Mouse (Mus musculus): ENCODE measurements around the gene Serpina3f.
"Not testable (repeated sequence)": the region's sequence is repeated elsewhere in the genome, so short reads cannot be mapped to it uniquely, and the experiment has no call there.

The Serpina3f gene

GRCm38 (mm10) chr12:104214445-104214753 is at the start of gene Serpina3f:
TSS of gene Serpina3f (plus strand) at chr12:104214544.
- DNase-seq = no peak

GRCm38 (mm10) chr12:104174747-104175146 is 39.6 kb upstream of the Serpina3f start:
- DNase-seq = no peak

DNA sequence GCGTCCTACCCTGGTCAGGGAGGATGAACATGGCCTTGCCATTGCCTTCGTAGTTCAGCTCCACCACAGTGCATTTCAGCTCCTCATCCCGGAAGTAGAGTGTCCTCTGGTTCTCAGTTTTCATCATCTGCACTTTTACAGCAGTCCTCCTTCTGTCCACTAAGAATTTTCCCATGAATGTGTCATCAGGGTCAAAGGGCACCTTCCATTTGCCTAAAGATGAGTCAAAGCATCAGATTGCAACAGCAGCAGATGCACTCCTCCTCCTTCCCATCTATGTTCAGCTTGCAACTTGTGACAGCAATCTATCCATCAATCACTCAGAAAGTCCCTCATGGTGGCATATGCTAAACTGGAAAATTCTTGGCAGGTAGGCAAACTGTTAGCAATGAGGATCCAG is 38.7 kb upstream of the Serpina3f start:
- DNase-seq = no peak

DNA sequence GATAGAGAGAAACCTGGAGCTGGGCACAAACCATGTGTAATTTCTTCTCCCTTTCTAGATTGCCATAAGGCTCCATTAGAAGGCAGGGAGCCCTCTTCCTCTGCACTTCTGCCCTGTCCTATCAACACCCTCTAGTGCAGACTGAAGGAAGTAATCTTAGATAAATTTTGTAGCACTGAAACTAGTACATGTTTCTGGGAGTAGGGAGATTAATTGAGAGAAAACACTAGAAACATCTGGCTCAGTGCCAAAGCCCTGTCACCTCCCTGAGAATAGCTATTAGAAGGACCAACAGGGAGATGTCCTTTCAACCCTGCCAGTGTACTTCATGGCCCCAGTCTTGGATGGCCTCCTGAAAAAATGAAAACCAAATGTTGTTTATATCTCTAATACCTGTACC is 35.8 kb upstream of the Serpina3f start:
- no peak for DNase-seq

GRCm38 (mm10) chr12:104178987-104179386 is 35.4 kb upstream of the Serpina3f start:
- no peak for DNase-seq

DNA sequence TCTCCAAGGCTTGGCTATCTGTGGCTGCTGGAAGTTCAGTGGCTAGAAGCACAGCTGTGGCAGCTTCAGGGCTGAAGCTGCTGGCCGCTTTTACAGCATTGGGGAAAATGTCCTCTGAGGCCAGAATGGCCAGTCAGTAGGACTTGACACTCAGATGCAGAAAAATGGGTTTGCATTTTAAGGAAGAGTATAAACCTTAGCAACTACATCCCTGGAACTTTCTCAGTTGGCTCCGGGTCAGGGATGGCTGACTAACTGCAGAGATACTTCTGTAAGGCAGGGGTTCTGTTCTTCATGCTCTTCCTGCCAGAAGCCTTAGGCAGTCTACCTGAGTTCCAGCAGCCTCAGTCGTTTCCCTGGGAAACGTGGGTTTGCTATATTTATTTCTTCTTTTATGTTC is 29.3 kb upstream of the Serpina3f start:
- no peak for DNase-seq

- DNase-seq = no peak
Observed at GRCm38 (mm10) chr12:104186041-104186581, 28.2 kb upstream of the Serpina3f start.

DNA sequence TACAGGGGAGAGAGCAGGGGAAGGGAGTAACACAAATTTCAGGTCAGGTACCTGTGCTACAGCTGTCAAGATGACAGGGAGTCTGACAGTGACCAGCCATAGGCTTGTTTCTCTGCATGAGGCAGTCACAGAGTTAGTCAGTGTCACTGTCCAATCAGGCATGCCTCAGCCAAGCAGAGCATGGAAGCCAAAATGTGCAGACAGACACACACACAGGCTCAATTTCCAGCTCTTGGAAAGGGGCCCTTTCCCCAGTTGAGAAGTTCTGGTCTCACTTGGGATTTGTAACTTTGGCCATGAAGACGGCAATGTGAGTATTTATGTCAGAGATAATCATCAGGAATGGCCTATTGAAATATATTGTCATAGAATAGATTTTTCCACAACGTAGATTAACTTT is 25.1 kb upstream of the Serpina3f start:
- DNase-seq = no peak

DNA sequence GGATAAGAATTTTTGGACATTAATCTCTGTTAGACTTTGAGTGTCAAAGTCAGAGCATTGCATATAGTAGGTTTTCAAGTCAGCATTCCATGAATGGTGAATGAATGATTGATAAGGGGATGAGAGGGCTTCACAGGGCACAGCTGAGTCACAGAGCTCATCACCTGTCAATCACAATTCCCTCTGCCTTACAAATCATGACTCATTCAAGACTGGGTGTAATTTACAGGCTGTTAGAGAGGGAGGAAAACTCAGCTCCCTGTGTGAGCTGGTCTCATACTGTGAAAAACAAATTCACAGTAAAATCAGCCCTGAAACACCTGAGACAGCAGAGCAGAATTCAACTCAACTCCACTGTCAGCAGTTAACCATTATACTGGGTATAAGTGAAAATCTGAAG is 23.5 kb upstream of the Serpina3f start:
- DNase-seq = no peak

GRCm38 (mm10) chr12:104209149-104209548 is 5.2 kb upstream of the Serpina3f start:
- no peak for DNase-seq

GRCm38 (mm10) chr12:104209802-104210201 is 4.5 kb upstream of the Serpina3f start:
- no peak for DNase-seq

- DNase-seq = no peak
Observed at GRCm38 (mm10) chr12:104213689-104214444, 477 bp upstream of the Serpina3f start.

DNA sequence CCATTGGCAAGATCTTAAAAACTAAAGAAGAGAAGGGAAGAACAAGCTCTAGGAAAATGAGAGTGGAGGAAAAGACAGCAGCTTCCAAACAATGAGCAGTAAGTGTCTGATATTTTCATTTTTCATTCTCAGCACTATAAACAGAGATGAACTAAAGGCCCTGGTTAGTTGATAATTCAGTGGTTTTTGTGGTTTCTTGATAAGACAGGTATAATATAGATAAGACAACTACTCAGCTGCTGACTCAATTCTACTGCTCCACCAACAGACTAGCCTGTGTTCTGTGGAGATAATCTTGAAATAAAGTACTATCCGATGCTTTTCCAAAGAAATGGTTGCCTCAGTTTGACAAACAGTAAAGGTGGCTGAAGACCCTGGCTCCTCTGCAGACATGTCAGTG is 905 bp downstream of the Serpina3f start:
- no peak for DNase-seq

DNA sequence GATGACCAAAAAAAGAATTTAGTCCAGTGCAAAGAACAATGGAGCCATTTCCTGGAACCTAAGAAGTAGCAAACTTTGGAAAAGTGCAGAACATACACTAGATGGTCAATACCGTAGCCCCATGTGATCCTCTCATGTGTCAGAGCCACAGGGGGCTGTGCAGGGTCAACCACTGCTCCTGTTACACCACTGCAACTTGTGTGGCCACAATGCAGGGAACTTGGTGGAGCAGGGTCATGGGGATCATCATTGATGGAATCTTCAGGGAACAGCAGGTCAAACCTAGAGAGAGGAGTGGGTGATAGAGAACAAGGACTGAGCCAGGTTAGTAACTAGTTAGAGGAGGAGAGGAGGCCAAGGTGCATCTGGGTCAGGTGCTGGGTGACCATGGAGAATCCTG is 7.3 kb downstream of the Serpina3f start:
- no peak for DNase-seq

DNA sequence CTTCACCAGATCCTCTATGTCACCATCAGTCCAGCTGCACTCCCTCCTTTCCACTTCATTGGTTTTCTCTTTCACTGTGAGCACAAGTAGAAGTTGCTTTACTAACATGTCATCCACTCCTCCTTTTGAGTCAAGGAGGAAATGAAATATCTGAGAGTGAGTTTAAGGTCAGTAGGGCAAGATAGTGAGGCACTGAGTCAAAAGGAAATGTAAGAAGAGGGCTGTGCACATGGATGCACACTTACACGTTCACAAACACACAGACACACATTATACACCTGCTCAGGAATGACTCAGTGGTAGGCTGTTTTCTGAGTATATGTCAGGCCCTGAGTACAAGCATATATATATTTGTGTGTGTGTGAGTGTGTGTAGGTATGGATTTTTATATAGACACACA is 9.3 kb downstream of the Serpina3f start:
- DNase-seq = no peak

GRCm38 (mm10) chr12:104224598-104225300 is 10.4 kb downstream of the Serpina3f start:
- DNase-seq = no peak

GRCm38 (mm10) chr12:104230762-104231161 is 16.4 kb downstream of the Serpina3f start:
- DNase-seq = no peak

- DNase-seq = no peak
Observed at GRCm38 (mm10) chr12:104235915-104236314, 21.6 kb downstream of the Serpina3f start, which contains the start of gene Serpina3g. TSS of gene Serpina3g (plus strand) at chr12:104236245.

DNA sequence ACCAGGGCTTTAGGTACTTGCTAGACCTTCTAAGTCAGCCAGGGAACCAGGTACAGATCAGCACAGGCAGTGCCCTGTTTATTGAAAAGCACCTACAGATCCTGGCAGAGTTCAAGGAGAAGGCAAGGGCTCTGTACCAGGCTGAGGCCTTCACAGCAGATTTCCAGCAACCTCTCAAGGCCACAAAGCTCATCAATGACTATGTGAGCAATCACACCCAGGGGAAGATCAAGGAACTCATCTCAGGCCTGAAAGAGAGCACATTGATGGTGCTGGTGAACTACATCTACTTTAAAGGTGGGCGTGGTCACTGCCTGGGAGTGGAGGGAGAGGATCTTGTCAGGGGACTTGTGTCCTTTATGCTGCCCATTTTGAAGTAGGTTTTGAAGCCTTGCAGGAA is 23.7 kb downstream of the Serpina3f start:
- not testable (repeated sequence) for DNase-seq

GRCm38 (mm10) chr12:104243307-104243706 is 29.0 kb downstream of the Serpina3f start:
- no peak for DNase-seq

DNA sequence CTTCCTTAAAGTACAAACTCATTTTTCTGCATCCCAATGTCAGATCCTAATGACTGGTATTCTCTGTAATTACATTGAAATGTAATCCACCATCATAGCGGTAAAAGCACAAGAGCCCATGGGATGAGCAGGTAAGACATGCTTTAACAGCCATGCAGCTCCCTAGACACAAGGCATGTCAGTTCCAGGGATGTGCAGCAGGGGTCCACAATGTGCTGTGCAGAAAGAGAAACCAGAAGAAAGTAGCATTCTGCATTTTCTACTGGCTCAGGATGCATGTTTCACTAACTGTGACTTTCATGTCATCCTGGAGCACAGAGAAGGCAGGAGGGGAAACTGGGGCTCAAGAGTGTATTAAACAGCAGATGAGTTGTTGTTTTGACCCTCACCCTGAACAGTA is 30.7 kb downstream of the Serpina3f start:
- DNase-seq = no peak

DNA sequence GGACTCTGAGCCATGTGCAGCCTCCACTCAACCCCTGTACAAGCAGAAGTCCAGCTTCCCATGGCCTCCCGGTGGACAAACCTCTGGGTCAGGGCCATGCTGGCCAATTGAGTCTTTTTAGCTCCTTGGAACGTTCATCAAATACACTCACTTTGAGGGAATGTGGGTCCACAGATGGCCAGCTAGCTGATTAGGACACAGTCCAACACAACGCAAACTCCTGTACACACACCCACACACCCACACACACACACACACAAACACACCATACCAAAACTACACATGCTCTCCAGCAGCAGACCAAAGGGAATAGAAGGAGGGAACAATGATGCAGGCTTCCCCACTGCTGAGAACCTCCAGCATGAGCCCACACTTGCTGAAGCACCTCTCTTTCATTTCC is 31.3 kb downstream of the Serpina3f start:
- DNase-seq = no peak

- no peak for DNase-seq
Observed at GRCm38 (mm10) chr12:104247553-104248002, 33.2 kb downstream of the Serpina3f start.

GRCm38 (mm10) chr12:104248231-104248630 is 33.9 kb downstream of the Serpina3f start:
- DNase-seq = no peak

Data from thymus, postnatal 25 days (tissue).